Mouse (Mus musculus): ENCODE measurements around the gene Duox2. TPM values are rescaled to one million over a fixed set of nuclear protein-coding genes. Genes with fewer than 3 reads are reported as not detected.

The Duox2 gene
- total and polyA plus RNA-seq, 3 experiments = not detected

GRCm38 (mm10) chr2:122231616-122232015 lies 66.6 kb downstream of the Duox2 start:
- TF ChIP-seq NRF1 (IDR thresholded peaks at IDR 0.05; ENCODE audit: low read depth, low read length) = no peak
- Histone ChIP-seq H3K4me1 (ENCODE audit: control insufficient read depth in 1 of 2, insufficient read depth in 2 of 2) (peaks cover 8 to 13% of the 10 kb centered on the region in 2 experiments; a peak in 3 of 4 replicates), H3K36me3 (replicated peaks in 1 of 2; ENCODE audit: control insufficient read depth in 1 of 2, insufficient read depth in 1 of 2, low read length in 1 of 2) (no peaks in the 10 kb centered on the region), H3K9ac (ENCODE audit: insufficient read depth, low read depth) (no peak overlapping the region), H3K9me3 (replicated peaks; ENCODE audit: low read length) (no peaks in the 10 kb centered on the region), H3K4me3 (replicated peaks in 1 of 3; ENCODE audit: low read depth in 2 of 3, low read length in 2 of 3, poor library complexity in 1 of 3) (no peak overlapping the region), H3K27ac (ENCODE audit: insufficient read depth, low read depth) (no peak overlapping the region), H3K27me3 (replicated peaks) (no peaks in the 10 kb centered on the region), H3K4me2 (ENCODE audit: insufficient read depth, low read depth, poor library complexity, severe bottlenecking) (no peak overlapping the region), H3K79me2 (replicated peaks; ENCODE audit: control insufficient read depth, extremely low read depth, insufficient read depth, poor library complexity, severe bottlenecking) (no peaks in the 10 kb centered on the region)
- dilution Hi-C loops (cut with MboI; ENCODE audit: extremely low pct_ligation_motif_present, extremely low pct_unique_long_range_greater_than_20kb, low sequenced_read_pairs) (no loop called here), in situ Hi-C loops (cut with MboI; ENCODE audit: low pct_ligation_motif_present, low pct_unique_long_range_greater_than_20kb, low sequenced_read_pairs) (no loop called here)
- no peak for DNase-seq (ENCODE audit: extremely low read depth)

DNA sequence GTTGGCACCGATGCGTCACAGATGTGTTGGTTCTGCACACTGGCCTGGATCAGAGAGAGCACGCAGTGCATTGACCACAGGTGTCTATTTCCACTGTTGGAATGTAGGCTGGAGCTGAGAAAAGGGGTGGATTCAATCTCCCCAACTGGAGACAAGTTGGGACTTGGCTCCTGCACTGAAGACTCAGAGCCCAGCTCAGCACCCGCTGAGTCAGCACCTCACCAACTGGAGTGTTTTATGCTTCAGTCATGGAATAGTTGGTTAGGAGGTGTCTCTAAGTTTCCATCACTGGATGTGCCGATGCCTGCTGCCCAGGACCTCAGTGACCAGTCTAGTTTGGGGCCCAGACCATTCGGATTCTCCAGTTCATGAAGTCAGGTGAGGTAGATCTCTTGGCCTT lies 67.9 kb downstream of the Duox2 start:
- Histone ChIP-seq H3K27me3 (replicated peaks) (no peaks in the 10 kb centered on the region), H3K4me2 (ENCODE audit: insufficient read depth, low read depth, poor library complexity, severe bottlenecking) (no peak overlapping the region), H3K79me2 (replicated peaks; ENCODE audit: control insufficient read depth, extremely low read depth, insufficient read depth, poor library complexity, severe bottlenecking) (no peaks in the 10 kb centered on the region), H3K4me1 (ENCODE audit: control insufficient read depth in 1 of 2, insufficient read depth in 2 of 2) (peaks cover 6 to 9% of the 10 kb centered on the region in 2 experiments; a peak in 3 of 4 replicates), H3K36me3 (replicated peaks in 1 of 2; ENCODE audit: control insufficient read depth in 1 of 2, insufficient read depth in 1 of 2, low read length in 1 of 2) (no peaks in the 10 kb centered on the region), H3K27ac (ENCODE audit: insufficient read depth, low read depth) (no peak overlapping the region), H3K9ac (ENCODE audit: insufficient read depth, low read depth) (no peak overlapping the region), H3K9me3 (replicated peaks; ENCODE audit: low read length) (no peaks in the 10 kb centered on the region), H3K4me3 (replicated peaks in 1 of 3; ENCODE audit: low read depth in 2 of 3, low read length in 2 of 3, poor library complexity in 1 of 3) (no peak overlapping the region)
- in situ Hi-C loops (cut with MboI; ENCODE audit: low pct_ligation_motif_present, low pct_unique_long_range_greater_than_20kb, low sequenced_read_pairs) (no loop called here), dilution Hi-C loops (cut with MboI; ENCODE audit: extremely low pct_ligation_motif_present, extremely low pct_unique_long_range_greater_than_20kb, low sequenced_read_pairs) (no loop called here)
- peak; percentile 82 for TF ChIP-seq MAFK (IDR thresholded peaks at IDR 0.05; ENCODE audit: insufficient replicate concordance, low read length)
- no peak for TF ChIP-seq IRF4 (IDR thresholded peaks at IDR 0.05; ENCODE audit: low read depth, low read length)
- no peak for TF ChIP-seq ZKSCAN1 (IDR thresholded peaks at IDR 0.05; ENCODE audit: borderline replicate concordance, low read depth, low read length)
- no peak for TF ChIP-seq MXI1 (IDR thresholded peaks at IDR 0.05; ENCODE audit: low read depth, low read length)
- DNase-seq (ENCODE audit: extremely low read depth) = no peak

Other genes with a start within 250 kb of the Duox2 start
- 9.7 and 11.4 TPM in 2 replicates for gene Spg11, start 180.1 kb downstream of the Duox2 start, total RNA-seq (2012; rRNA removed)
- 6.0 and 7.5 TPM in 2 replicates for gene Spg11, start 180.1 kb downstream of the Duox2 start, total RNA-seq (2014; rRNA removed)
- 9.6 and 10.7 TPM in 2 replicates for gene Spg11, start 180.1 kb downstream of the Duox2 start, polyA plus RNA-seq (2012; ENCODE audit: insufficient read length, low read depth)
- 1,479 and 1,509 TPM in 2 replicates for gene B2m, start 150.8 kb downstream of the Duox2 start, total RNA-seq (2012; rRNA removed)
- 1,782 and 1,954 TPM in 2 replicates for gene B2m, start 150.8 kb downstream of the Duox2 start, total RNA-seq (2014; rRNA removed)
- 1,919 and 2,234 TPM in 2 replicates for gene B2m, start 150.8 kb downstream of the Duox2 start, polyA plus RNA-seq (2012; ENCODE audit: insufficient read length, low read depth)
- gene Trim69, start 137.7 kb downstream of the Duox2 start, total RNA-seq (2012; rRNA removed) = 0.08 and 0.13 TPM in 2 replicates
- gene Trim69, start 137.7 kb downstream of the Duox2 start, total RNA-seq (2014; rRNA removed) = 0.24 and 0.26 TPM in 2 replicates
- 0.13 and 0.41 TPM in 2 replicates for gene Trim69, start 137.7 kb downstream of the Duox2 start, polyA plus RNA-seq (2012; ENCODE audit: insufficient read length, low read depth)
- not detected in 2 replicates for gene Patl2, start 112.3 kb downstream of the Duox2 start, total RNA-seq (2012; rRNA removed)
- not detected in 2 replicates for gene Patl2, start 112.3 kb downstream of the Duox2 start, total RNA-seq (2014; rRNA removed)
- gene Patl2, start 112.3 kb downstream of the Duox2 start, polyA plus RNA-seq (2012; ENCODE audit: insufficient read length, low read depth) = not detected in 2 replicates
- not detected in 2 replicates for gene Terb2, start 112.2 kb downstream of the Duox2 start, total RNA-seq (2012; rRNA removed)
- gene Terb2, start 112.2 kb downstream of the Duox2 start, total RNA-seq (2014; rRNA removed) = not detected in 2 replicates
- not detected in 2 replicates for gene Terb2, start 112.2 kb downstream of the Duox2 start, polyA plus RNA-seq (2012; ENCODE audit: insufficient read length, low read depth)
- 14.9 and 20.3 TPM in 2 replicates for gene Sord, start 63.7 kb downstream of the Duox2 start, total RNA-seq (2012; rRNA removed)
- gene Sord, start 63.7 kb downstream of the Duox2 start, total RNA-seq (2014; rRNA removed) = 18.2 and 19.2 TPM in 2 replicates
- 29.2 and 29.9 TPM in 2 replicates for gene Sord, start 63.7 kb downstream of the Duox2 start, polyA plus RNA-seq (2012; ENCODE audit: insufficient read length, low read depth)
- not detected in 2 replicates for gene Duoxa2, start 451 bp upstream of the Duox2 start, total RNA-seq (2012; rRNA removed)
- gene Duoxa2, start 451 bp upstream of the Duox2 start, total RNA-seq (2014; rRNA removed) = not detected in 2 replicates
- gene Duoxa2, start 451 bp upstream of the Duox2 start, polyA plus RNA-seq (2012; ENCODE audit: insufficient read length, low read depth) = not detected in 2 replicates
- gene Duoxa1, start 15.3 kb upstream of the Duox2 start, total RNA-seq (2012; rRNA removed) = not detected in 2 replicates
- gene Duoxa1, start 15.3 kb upstream of the Duox2 start, total RNA-seq (2014; rRNA removed) = not detected in 2 replicates
- gene Duoxa1, start 15.3 kb upstream of the Duox2 start, polyA plus RNA-seq (2012; ENCODE audit: insufficient read length, low read depth) = not detected in 2 replicates
- not detected in 2 replicates for gene Duox1, start 17.2 kb upstream of the Duox2 start, total RNA-seq (2012; rRNA removed)
- not detected in 2 replicates for gene Duox1, start 17.2 kb upstream of the Duox2 start, total RNA-seq (2014; rRNA removed)
- gene Duox1, start 17.2 kb upstream of the Duox2 start, polyA plus RNA-seq (2012; ENCODE audit: insufficient read length, low read depth) = not detected in 2 replicates
- 2.1 and 2.7 TPM in 2 replicates for gene Shf, start 70.7 kb upstream of the Duox2 start, total RNA-seq (2012; rRNA removed)
- gene Shf, start 70.7 kb upstream of the Duox2 start, total RNA-seq (2014; rRNA removed) = 0.49 and 1.2 TPM in 2 replicates
- gene Shf, start 70.7 kb upstream of the Duox2 start, polyA plus RNA-seq (2012; ENCODE audit: insufficient read length, low read depth) = 2.0 and 2.1 TPM in 2 replicates
- 15.9 and 16.3 TPM in 2 replicates for gene Slc28a2, start 128.0 kb upstream of the Duox2 start, total RNA-seq (2012; rRNA removed)
- gene Slc28a2, start 128.0 kb upstream of the Duox2 start, total RNA-seq (2014; rRNA removed) = 30.3 and 32.0 TPM in 2 replicates
- 28.3 and 31.4 TPM in 2 replicates for gene Slc28a2, start 128.0 kb upstream of the Duox2 start, polyA plus RNA-seq (2012; ENCODE audit: insufficient read length, low read depth)
- not detected in 2 replicates for gene Gm14085, start 186.5 kb upstream of the Duox2 start, total RNA-seq (2012; rRNA removed)
- 0.05 TPM in 1 of 2 replicates, not detected in the other for gene Gm14085, start 186.5 kb upstream of the Duox2 start, total RNA-seq (2014; rRNA removed)
- 0.24 and 0.25 TPM in 2 replicates for gene Gm14085, start 186.5 kb upstream of the Duox2 start, polyA plus RNA-seq (2012; ENCODE audit: insufficient read length, low read depth)

All from CH12.LX (cell line).